Mouse (Mus musculus): ENCODE measurements around the gene Tbc1d22b. TPM values are rescaled to one million over a fixed set of nuclear protein-coding genes. Genes with fewer than 3 reads are reported as not detected.

Tbc1d22b gene
- total RNA-seq, 2 experiments from 2014 or later = 44.1 to 47.0 TPM

DNA sequence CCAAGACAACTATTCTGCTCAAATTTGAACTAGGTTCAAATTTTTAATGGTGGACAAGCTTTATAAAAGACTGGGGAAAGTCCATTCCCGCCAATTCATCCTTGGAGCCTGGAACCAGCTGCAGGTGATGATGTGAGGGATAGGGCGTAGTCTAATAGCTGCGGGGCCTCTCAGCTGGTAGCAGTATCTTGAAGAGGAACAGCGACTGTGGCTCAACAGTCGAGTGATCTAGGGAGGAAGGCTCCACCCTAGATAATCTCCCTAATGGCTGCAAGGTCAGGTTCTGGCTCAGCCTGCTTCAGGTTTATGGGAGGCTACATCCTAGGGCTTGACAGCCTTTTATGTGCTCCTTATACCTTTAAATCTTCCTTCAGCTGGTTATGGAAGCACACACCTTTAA lies 80.0 kb downstream of the Tbc1d22b start:
- no peak for DNase-seq (ENCODE audit: low spot score in 2 of 2)
- intact Hi-C loops (cut with DNase I) = no loop called here

GRCm38 (mm10) chr17:29632312-29632711 lies 82.7 kb downstream of the Tbc1d22b start:
- intact Hi-C loops (cut with DNase I) = no loop called here
- no peak for DNase-seq (ENCODE audit: low spot score in 2 of 2)

GRCm38 (mm10) chr17:29635492-29635891 lies 85.9 kb downstream of the Tbc1d22b start:
- intact Hi-C loops (cut with DNase I) = no loop called here

GRCm38 (mm10) chr17:29636118-29636517 lies 86.5 kb downstream of the Tbc1d22b start:
- intact Hi-C loops (cut with DNase I) = no loop called here
- peak in 1 of 2 experiments; percentile 56 for DNase-seq (ENCODE audit: low spot score in 2 of 2)

More at GRCm38 (mm10) chr17:29635492-29635891, 85.9 kb downstream of the Tbc1d22b start:
- no peak for DNase-seq (ENCODE audit: low spot score in 2 of 2)

DNA sequence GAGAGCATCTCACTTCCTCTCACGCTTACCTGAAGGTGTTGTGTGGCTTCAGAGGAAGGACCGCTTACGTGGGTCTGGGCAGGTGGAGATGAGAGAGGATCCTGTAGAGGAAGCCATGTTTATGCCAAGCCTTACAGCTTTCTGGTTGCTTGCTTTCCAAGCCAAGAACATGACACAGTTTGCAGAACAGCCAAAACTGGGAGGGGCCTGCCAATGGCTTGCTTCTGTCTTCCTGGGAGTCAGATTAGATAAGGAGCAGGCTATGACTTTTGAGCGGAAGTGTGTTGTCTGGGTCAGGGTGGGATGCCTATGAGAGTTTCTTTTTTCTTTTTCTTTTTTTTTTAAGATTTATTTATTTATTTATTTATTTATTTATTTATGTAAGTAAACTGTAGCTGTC lies 87.8 kb downstream of the Tbc1d22b start:
- no peak for DNase-seq (ENCODE audit: low spot score in 2 of 2)
- intact Hi-C loops (cut with DNase I) = no loop called here

DNA sequence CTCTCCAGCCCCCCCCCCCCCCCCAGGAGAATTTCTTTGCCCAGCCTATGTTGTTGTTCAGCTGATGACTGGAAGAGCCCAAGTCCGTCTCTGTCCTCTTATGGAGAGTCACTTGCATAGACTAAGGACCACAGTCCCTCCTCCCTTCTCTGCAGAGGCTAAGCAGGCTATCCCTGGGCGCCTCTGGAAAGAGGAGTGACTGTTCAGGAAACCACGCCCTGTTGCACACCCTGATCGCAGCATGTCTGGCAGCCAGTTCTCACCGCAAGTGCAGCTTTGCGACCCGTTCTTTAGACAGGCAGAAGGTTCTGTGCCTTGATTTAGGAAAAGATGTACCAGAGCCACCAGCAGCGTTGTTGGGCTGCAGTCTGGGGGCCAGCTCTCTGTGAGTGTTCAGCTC lies 88.3 kb downstream of the Tbc1d22b start:
- intact Hi-C loops (cut with DNase I) = no loop called here
- DNase-seq (ENCODE audit: low spot score in 2 of 2) = no peak

DNA sequence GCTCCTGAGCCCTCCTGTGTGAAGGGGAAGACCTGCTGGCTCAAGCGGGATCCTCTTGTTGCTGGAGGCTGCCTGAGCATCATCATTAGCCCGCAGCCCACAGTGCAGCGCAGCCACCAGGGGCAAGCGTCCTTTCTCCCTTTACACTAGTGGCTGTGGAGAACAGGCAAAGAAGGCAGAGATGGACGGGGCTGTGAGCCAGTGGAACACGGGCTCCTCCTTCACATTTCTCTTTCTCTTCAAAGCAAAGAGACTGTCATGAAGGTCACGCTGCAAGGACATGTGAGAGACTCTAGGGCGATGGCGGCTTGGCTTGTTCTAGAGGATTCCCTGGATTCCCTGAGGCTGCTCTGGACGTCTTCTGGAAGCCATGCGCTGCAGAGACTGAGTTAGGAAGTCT lies 91.4 kb downstream of the Tbc1d22b start:
- DNase-seq (ENCODE audit: low spot score in 2 of 2) = no peak
- intact Hi-C loops (cut with DNase I) = no loop called here

GRCm38 (mm10) chr17:29642219-29642618 lies 92.6 kb downstream of the Tbc1d22b start:
- no peak for DNase-seq (ENCODE audit: low spot score in 2 of 2)
- intact Hi-C loops (cut with DNase I) = no loop called here

Small RNAs within 50 kb of the gene (microRNA-seq; reads per million reads assigned to microRNA genes)
- 0 to 0.67 reads per million in 2 experiments for gene Mir7667

Other genes with a start within 250 kb of the Tbc1d22b start
- 1 to 10 TPM; 1.3 to 1.9 TPM for gene Pi16, start 232.1 kb upstream of the Tbc1d22b start, total RNA-seq (2021)
- gene Mtch1, start 201.9 kb upstream of the Tbc1d22b start, total RNA-seq (2021) = 100 to 1,000 TPM; 486 to 490 TPM
- 1 to 10 TPM; 4.8 to 9.0 TPM for gene Fgd2, start 188.9 kb upstream of the Tbc1d22b start, total RNA-seq (2021)
- gene Pim1, start 59.0 kb upstream of the Tbc1d22b start, total RNA-seq (2021) = 1 to 10 TPM; 3.4 to 4.2 TPM
- not detected for gene Gm17657, start 147 bp upstream of the Tbc1d22b start, total RNA-seq (2021)
- gene Tmem217, start 2.6 kb downstream of the Tbc1d22b start, total RNA-seq (2021) = under 1 TPM in 1 of 2 experiments, not detected in 1; 0.68 TPM
- gene Rnf8, start 65.0 kb downstream of the Tbc1d22b start, total RNA-seq (2021) = 10 to 100 TPM; 46.8 to 58.6 TPM
- gene Gm28043, start 65.1 kb downstream of the Tbc1d22b start, total RNA-seq (2021) = 1 to 10 TPM; 3.1 to 3.7 TPM
- gene Cmtr1, start 110.8 kb downstream of the Tbc1d22b start, total RNA-seq (2021) = 10 to 100 TPM; 86.8 to 96.7 TPM
- 10 to 100 TPM; 13.5 to 15.1 TPM for gene Ccdc167, start 167.3 kb downstream of the Tbc1d22b start, total RNA-seq (2021)

All from left cerebral cortex, postnatal 14 days (tissue).